In the genomic region with DNA sequence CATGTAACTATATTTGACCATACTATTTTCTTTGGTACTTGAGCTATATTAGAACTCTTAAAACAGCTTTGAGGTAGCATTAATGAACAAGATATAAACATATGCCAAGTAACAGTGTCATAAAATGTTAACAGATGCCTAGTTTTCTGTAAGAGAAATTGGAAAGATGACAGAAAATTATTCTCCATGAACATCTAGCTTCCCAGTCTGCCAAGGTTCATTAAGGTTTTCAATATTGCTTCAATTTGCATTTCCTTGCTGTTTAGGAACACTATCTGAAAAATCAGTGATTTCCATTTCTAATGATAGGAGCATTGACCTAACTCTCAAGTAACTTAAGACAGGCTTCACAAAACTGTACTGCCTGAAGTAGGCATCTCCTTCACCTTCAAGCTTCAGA, we compare ENCODE assay signal across 28 mouse cellular contexts. TPM values are rescaled to one million over a fixed set of nuclear protein-coding genes. Genes with fewer than 3 reads are reported as not detected.
DNase-seq lines count a peak whose midpoint lies in the region; ATAC-seq and TF ChIP-seq lines count a peak whose summit lies in the region.
"Had no signal": no experiment of that assay in that cellular context is flagged by ENCODE, and none has a peak within 500 bp of the region (broad histone marks: within the 10 kb centered on the region; RNA-seq: fewer than 3 reads in every experiment).

No protein-coding gene starts in this region.

- H3K9me3 ChIP-seq in forebrain, embryonic 14.5 days (replicated peaks; ENCODE audit: control insufficient read depth, low read length), result no peaks in the 10 kb centered on the region
- H3K9me3 ChIP-seq in forebrain, embryonic 10.5 days, result no peaks in the 10 kb centered on the region
- H3K9me3 ChIP-seq in forebrain, embryonic 15.5 days, result no peaks in the 10 kb centered on the region
- H3K9me3 ChIP-seq in forebrain, postnatal 0 days (ENCODE audit: low read length), result no peaks in the 10 kb centered on the region
- H3K9me3 ChIP-seq in midbrain, embryonic 11.5 days (ENCODE audit: control insufficient read depth, low read length), result no peaks in the 10 kb centered on the region
- no peaks in the 10 kb centered on the region for H3K9me3 ChIP-seq in midbrain, postnatal 0 days (ENCODE audit: low read length)
- H3K9me3 ChIP-seq: G1E had no signal

- no peak overlapping the region for H3K4me2 ChIP-seq in forebrain, embryonic 14.5 days (ENCODE audit: low read length)
- no peak overlapping the region for H3K4me2 ChIP-seq in forebrain, embryonic 15.5 days (replicated peaks)
- H3K4me2 ChIP-seq in forebrain, postnatal 0 days (ENCODE audit: low read depth), result no peak overlapping the region
- H3K4me2 ChIP-seq in midbrain, embryonic 11.5 days, result no peak overlapping the region
- H3K4me2 ChIP-seq in midbrain, postnatal 0 days (ENCODE audit: low read depth, low read length, poor library complexity, severe bottlenecking), result no peak overlapping the region

- H3K9ac ChIP-seq in forebrain, embryonic 14.5 days (ENCODE audit: low read length), result no peak overlapping the region
- H3K9ac ChIP-seq in forebrain, embryonic 15.5 days (replicated peaks), result no peak overlapping the region
- no peak overlapping the region for H3K9ac ChIP-seq in forebrain, postnatal 0 days
- no peak overlapping the region for H3K9ac ChIP-seq in midbrain, embryonic 11.5 days (ENCODE audit: low read length)
- H3K9ac ChIP-seq in midbrain, postnatal 0 days (replicated peaks; ENCODE audit: low read length, poor library complexity, severe bottlenecking), result no peak overlapping the region

- H3K36me3 ChIP-seq in forebrain, embryonic 14.5 days (ENCODE audit: control insufficient read depth, insufficient read depth, low read length), result peaks cover 43% of the 10 kb centered on the region
- peaks cover 89% of the 10 kb centered on the region for H3K36me3 ChIP-seq in forebrain, embryonic 10.5 days (replicated peaks)
- H3K36me3 ChIP-seq in forebrain, embryonic 15.5 days, result peaks cover 32% of the 10 kb centered on the region
- H3K36me3 ChIP-seq in forebrain, postnatal 0 days (ENCODE audit: insufficient read depth), result peaks cover 29% of the 10 kb centered on the region
- peaks cover 5% of the 10 kb centered on the region; the same call in 1 of the 2 replicates for H3K36me3 ChIP-seq in midbrain, embryonic 11.5 days (ENCODE audit: control insufficient read depth, insufficient read depth, low read length)
- peaks cover 22% of the 10 kb centered on the region for H3K36me3 ChIP-seq in midbrain, postnatal 0 days (ENCODE audit: insufficient read depth, low read length)

- no peak for TF ChIP-seq POLR2A in brain, embryonic 14.5 days (IDR thresholded peaks at IDR 0.05; ENCODE audit: borderline replicate concordance, extremely low read depth, insufficient read depth, insufficient read length, poor library complexity, severe bottlenecking)

- H3K27ac ChIP-seq in forebrain, embryonic 14.5 days (ENCODE audit: low read depth, low read length), result no peak overlapping the region; the same call in 1 of the 2 replicates
- no peak overlapping the region for H3K27ac ChIP-seq in forebrain, embryonic 10.5 days
- H3K27ac ChIP-seq in forebrain, embryonic 15.5 days (replicated peaks), result peak overlapping the region; percentile 8; the same call in 1 of the 2 replicates
- no peak overlapping the region for H3K27ac ChIP-seq in forebrain, postnatal 0 days (ENCODE audit: low read depth, low read length)
- no peak overlapping the region for H3K27ac ChIP-seq in midbrain, embryonic 11.5 days (ENCODE audit: low read depth, low read length)
- no peak overlapping the region for H3K27ac ChIP-seq in midbrain, postnatal 0 days (ENCODE audit: low read depth, low read length)
- H3K27ac ChIP-seq in left cerebral cortex, adult 2 months, result no peak overlapping the region

- intact Hi-C loops in left cerebral cortex, adult 2 months (cut with DNase I), result no loop called here

- DNase-seq in forebrain, embryonic 14.5 days (ENCODE audit: low spot score), result peak; percentile 57
- DNase-seq in forebrain, embryonic 10.5 days (ENCODE audit: extremely low spot score, low spot score), result no peak
- no peak for DNase-seq in forebrain, postnatal 0 days
- peak; percentile 67 for DNase-seq in midbrain, embryonic 11.5 days (ENCODE audit: low spot score, missing footprints)
- DNase-seq in midbrain, postnatal 0 days (ENCODE audit: low spot score), result no peak
- DNase-seq in brain, embryonic 14.5 days (ENCODE audit: low read depth), result peak; percentile 19
- DNase-seq in left cerebral cortex, adult 2 months (ENCODE audit: extremely low spot score in 1 of 2, low spot score in 2 of 2), result no peak
- DNase-seq: adrenal gland, adult 2 months; adrenal gland, adult 8-10 months; adrenal gland, postnatal 10 days; adrenal gland, postnatal 14 days; adrenal gland, postnatal 25 days; adrenal gland, postnatal 36 days; B cell, adult 2 months; cerebellum, adult 11 months; cerebellum, adult 11-12 months; cerebellum, adult 18-20 months had no signal

- TF ChIP-seq CTCF in forebrain, postnatal 0 days (IDR thresholded peaks at IDR 0.05; ENCODE audit: low read depth), result no peak
- no peak for TF ChIP-seq CTCF in midbrain, postnatal 0 days (IDR thresholded peaks at IDR 0.05)
- no peak for TF ChIP-seq CTCF in brain, embryonic 14.5 days (IDR thresholded peaks at IDR 0.05; ENCODE audit: borderline replicate concordance, extremely low read depth, insufficient read depth, insufficient read length)
- no peak for TF ChIP-seq CTCF in left cerebral cortex, adult 2 months (IDR thresholded peaks at IDR 0.05)

- no peaks in the 10 kb centered on the region for H3K4me1 ChIP-seq in forebrain, embryonic 14.5 days (ENCODE audit: control insufficient read depth, insufficient read depth, low read length)
- no peaks in the 10 kb centered on the region for H3K4me1 ChIP-seq in forebrain, embryonic 10.5 days
- no peaks in the 10 kb centered on the region for H3K4me1 ChIP-seq in forebrain, embryonic 15.5 days
- no peaks in the 10 kb centered on the region for H3K4me1 ChIP-seq in forebrain, postnatal 0 days (ENCODE audit: insufficient read depth)
- H3K4me1 ChIP-seq in midbrain, embryonic 11.5 days (ENCODE audit: control insufficient read depth, insufficient read depth, low read length), result no peaks in the 10 kb centered on the region
- no peaks in the 10 kb centered on the region for H3K4me1 ChIP-seq in midbrain, postnatal 0 days (ENCODE audit: insufficient read depth, low read length)

- H3K27me3 ChIP-seq in forebrain, embryonic 14.5 days (replicated peaks; ENCODE audit: control insufficient read depth, insufficient read depth, low read length), result no peaks in the 10 kb centered on the region
- no peaks in the 10 kb centered on the region for H3K27me3 ChIP-seq in forebrain, embryonic 10.5 days (ENCODE audit: poor library complexity, severe bottlenecking)
- H3K27me3 ChIP-seq in forebrain, embryonic 15.5 days, result no peaks in the 10 kb centered on the region
- H3K27me3 ChIP-seq in forebrain, postnatal 0 days (ENCODE audit: insufficient read depth, low read length), result no peaks in the 10 kb centered on the region
- no peaks in the 10 kb centered on the region for H3K27me3 ChIP-seq in midbrain, embryonic 11.5 days (ENCODE audit: control insufficient read depth, insufficient read depth, low read length)
- H3K27me3 ChIP-seq in midbrain, postnatal 0 days (ENCODE audit: insufficient read depth, low read length), result no peaks in the 10 kb centered on the region
- H3K27me3 ChIP-seq: CH12.LX, Patski had no signal

- no peak for ATAC-seq in forebrain, embryonic 14.5 days
- ATAC-seq in forebrain, embryonic 15.5 days (replicated peaks), result no peak
- ATAC-seq in forebrain, postnatal 0 days, result no peak
- ATAC-seq in midbrain, embryonic 11.5 days (ENCODE audit: low FRiP score), result no peak
- ATAC-seq in midbrain, postnatal 0 days (ENCODE audit: low FRiP score), result no peak
- ATAC-seq: activated CD4-positive, CD25-positive, alpha-beta regulatory T cell, adult 4 months; CD4-positive, CD25-positive, alpha-beta regulatory T cell, adult 4 months; Patski had no signal

- no peak overlapping the region for H3K4me3 ChIP-seq in forebrain, embryonic 14.5 days (ENCODE audit: low read depth, low read length)
- no peak overlapping the region for H3K4me3 ChIP-seq in forebrain, embryonic 10.5 days
- no peak overlapping the region for H3K4me3 ChIP-seq in forebrain, embryonic 15.5 days
- H3K4me3 ChIP-seq in forebrain, postnatal 0 days (ENCODE audit: low read depth, low read length), result no peak overlapping the region
- no peak overlapping the region for H3K4me3 ChIP-seq in midbrain, embryonic 11.5 days (ENCODE audit: low read depth, low read length)
- H3K4me3 ChIP-seq in midbrain, postnatal 0 days (ENCODE audit: low read depth, low read length), result no peak overlapping the region
- H3K4me3 ChIP-seq in left cerebral cortex, adult 2 months, result no peak overlapping the region

RNA-seq across cellular contexts. Expression of gene Adss, which starts 27.4 kb away (rescaled TPM):
- 52.2 and 53.8 TPM in 2 replicates for polyA plus RNA-seq in forebrain, embryonic 14.5 days (2014; fragmentation: Nextera tagmentation; extraction: Ambion mirVana)
- 50.8 and 54.2 TPM in 2 replicates for polyA plus RNA-seq in forebrain, embryonic 10.5 days (2016; fragmentation: Nextera tagmentation; extraction: Ambion mirVana)
- 50.5 and 54.4 TPM in 2 replicates for polyA plus RNA-seq in forebrain, embryonic 15.5 days (2015; fragmentation: Nextera tagmentation; extraction: Ambion mirVana)
- 97.1 and 106 TPM in 2 replicates for total RNA-seq in forebrain, postnatal 0 days (2014; rRNA removed)
- 58.0 and 59.1 TPM in 2 replicates for polyA plus RNA-seq in forebrain, postnatal 0 days (2015; fragmentation: Nextera tagmentation; extraction: Ambion mirVana)
- polyA plus RNA-seq in midbrain, embryonic 11.5 days (2014; fragmentation: Nextera tagmentation; extraction: Ambion mirVana), result 62.4 and 71.5 TPM in 2 replicates
- 62.9 and 81.3 TPM in 2 replicates for total RNA-seq in midbrain, postnatal 0 days (2014; rRNA removed)
- polyA plus RNA-seq in midbrain, postnatal 0 days (2015; fragmentation: Nextera tagmentation; extraction: Ambion mirVana), result 49.6 and 52.6 TPM in 2 replicates
- polyA plus RNA-seq in brain, embryonic 14.5 days (2012; rRNA removed), result 35.8 and 42.9 TPM in 2 replicates
- 10 to 100 TPM; 67.1 to 71.4 TPM for total RNA-seq in left cerebral cortex, adult 2 months (2021)

RNA-seq across cellular contexts. Expression of gene 1700016C15Rik, which starts 39.3 kb away (rescaled TPM):
- polyA plus RNA-seq in forebrain, embryonic 14.5 days (2014; fragmentation: Nextera tagmentation; extraction: Ambion mirVana), result not detected in 2 replicates
- polyA plus RNA-seq in forebrain, embryonic 10.5 days (2016; fragmentation: Nextera tagmentation; extraction: Ambion mirVana), result not detected in 2 replicates
- not detected in 2 replicates for polyA plus RNA-seq in forebrain, embryonic 15.5 days (2015; fragmentation: Nextera tagmentation; extraction: Ambion mirVana)
- 0.54 TPM in 1 of 2 replicates, not detected in the other for total RNA-seq in forebrain, postnatal 0 days (2014; rRNA removed)
- polyA plus RNA-seq in forebrain, postnatal 0 days (2015; fragmentation: Nextera tagmentation; extraction: Ambion mirVana), result 0.19 and 0.21 TPM in 2 replicates
- not detected in 2 replicates for polyA plus RNA-seq in midbrain, embryonic 11.5 days (2014; fragmentation: Nextera tagmentation; extraction: Ambion mirVana)
- not detected in 2 replicates for total RNA-seq in midbrain, postnatal 0 days (2014; rRNA removed)
- polyA plus RNA-seq in midbrain, postnatal 0 days (2015; fragmentation: Nextera tagmentation; extraction: Ambion mirVana), result 0.31 TPM in 1 of 2 replicates, not detected in the other
- polyA plus RNA-seq in brain, embryonic 14.5 days (2012; rRNA removed), result not detected in 2 replicates
- not detected for total RNA-seq in left cerebral cortex, adult 2 months (2021)
- total RNA-seq: adrenal gland, adult 18-20 months; adrenal gland, adult 2 months; adrenal gland, adult 8-10 months; adrenal gland, postnatal 10 days; adrenal gland, postnatal 14 days; adrenal gland, postnatal 25 days; adrenal gland, postnatal 36 days; adrenal gland, postnatal 4 days; CH12.LX; ES-E14; G1E; MEL had no signal
- polyA plus RNA-seq: adrenal gland, adult 2 months; C2C12; CD4-positive, CD25-positive, alpha-beta regulatory T cell, adult 4 months; G1E had no signal

Comparison
In these comparisons a context has a peak if more than half of its experiments do, and no peak if none do; other contexts are left out.
1. DNase-seq: peak in forebrain, embryonic 14.5 days (single experiment), midbrain, embryonic 11.5 days (single experiment) and brain, embryonic 14.5 days (single experiment); none in forebrain, embryonic 10.5 days (single experiment), forebrain, postnatal 0 days (single experiment), midbrain, postnatal 0 days (single experiment) and left cerebral cortex, adult 2 months (0 of 2).